Mouse (Mus musculus) heart, embryonic 10.5 days (tissue): Measurements from ENCODE around the gene Mef2c. TPM values are rescaled to one million over a fixed set of nuclear protein-coding genes. Genes with fewer than 3 reads are reported as not detected.

ENCODE experiments used
- DNase-seq: peaks from one replicate; pipeline ENCODE4 v3.0.0-alpha.2; 2017; ENCODE audit warnings: low spot score
- H3K27ac ChIP-seq: fragments of 300-500 bp; sonication (generic); 2 replicates; pipeline ENCODE4 v1.5.1; 2016; ENCODE audit warnings: mild to moderate bottlenecking
- H3K27me3 ChIP-seq: fragments of 300-500 bp; sonication (generic); 2 replicates; pipeline ENCODE4 v1.6.1; 2016; ENCODE audit warnings: mild to moderate bottlenecking; ENCODE audit not compliant: poor library complexity, insufficient read depth, severe bottlenecking
- H3K36me3 ChIP-seq: fragments of 300-500 bp; sonication (generic); 2 replicates; pipeline ENCODE4 v1.6.1; 2016; ENCODE audit warnings: mild to moderate bottlenecking, moderate library complexity
- H3K4me1 ChIP-seq: fragments of 300-500 bp; sonication (generic); 2 replicates; pipeline ENCODE4 v1.6.1; 2016; ENCODE audit warnings: mild to moderate bottlenecking
- H3K4me3 ChIP-seq: fragments of 300-500 bp; sonication (generic); 2 replicates; pipeline ENCODE4 v1.5.1; 2016; ENCODE audit warnings: mild to moderate bottlenecking, moderate library complexity
- H3K9me3 ChIP-seq: fragments of 300-500 bp; sonication (generic); 2 replicates; pipeline ENCODE4 v1.6.1; 2016; ENCODE audit warnings: mild to moderate bottlenecking, moderate library complexity
- WGBS: fragments of 180-500 bp; shearing (Covaris S2); methylation state at CpG from one replicate; pipeline ENCODE4 v1.1.7; 2016; 5-methylcytosine and 5-hydroxymethylcytosine counted together
- polyA plus RNA-seq: library from polyadenylated mRNA; unstranded; fragments of >200 nt; fragmentation: Nextera tagmentation; extraction: Ambion mirVana; gene quantifications from 2 replicates; pipeline ENCODE4 v1.2.1, GENCODE M21; 2016

Mef2c gene
- polyA plus RNA-seq, 1 experiment from 2014 or later: 100 TPM

- Histone ChIP-seq H3K4me3 (no peak overlapping the region), H3K36me3 (no peaks in the 10 kb centered on the region), H3K4me1 (0 out of 2 replicates have a peak, but pooled peaks cover 3% of the 10 kb centered on the region), H3K9me3 (no peaks in the 10 kb centered on the region), H3K27me3 (no peaks in the 10 kb centered on the region), H3K27ac (no peak overlapping the region)
- no peak for DNase-seq
- 83% methylated on average over 5 of the region's 5 CpGs for WGBS
Observed at GRCm38 (mm10) chr13:83585359-83585758, 81.5 kb downstream of the Mef2c start.

GRCm38 (mm10) chr13:83588186-83588585 is 84.4 kb downstream of the Mef2c start:
- WGBS: 81% methylated on average over 2 of the region's 2 CpGs
- no peak for DNase-seq

GRCm38 (mm10) chr13:83590886-83591285 is 87.1 kb downstream of the Mef2c start:
- H3K27ac ChIP-seq: no peak overlapping the region; the same call in 1 of the 2 replicates
- WGBS: 92% methylated on average over 5 of the region's 5 CpGs

More at GRCm38 (mm10) chr13:83588186-83588585, 84.4 kb downstream of the Mef2c start:
- peaks cover 7% of the 10 kb centered on the region for H3K36me3 ChIP-seq
- H3K27me3 ChIP-seq: no peaks in the 10 kb centered on the region
- no peaks in the 10 kb centered on the region for H3K9me3 ChIP-seq
- H3K27ac ChIP-seq: no peak overlapping the region
- H3K4me1 ChIP-seq: peaks cover 15% of the 10 kb centered on the region; the same call in 1 of the 2 replicates
- no peak overlapping the region for H3K4me3 ChIP-seq

GRCm38 (mm10) chr13:83595429-83595828 is 91.6 kb downstream of the Mef2c start:
- DNase-seq: no peak
- H3K27me3 ChIP-seq: no peaks in the 10 kb centered on the region
- peaks cover 13% of the 10 kb centered on the region for H3K36me3 ChIP-seq
- peaks cover 19% of the 10 kb centered on the region; the same call in 1 of the 2 replicates for H3K4me1 ChIP-seq
- H3K9me3 ChIP-seq: no peaks in the 10 kb centered on the region
- 62% methylated on average over 1 of the region's 1 CpGs for WGBS
- H3K4me3 ChIP-seq: no peak overlapping the region
- no peak overlapping the region for H3K27ac ChIP-seq

More at GRCm38 (mm10) chr13:83590886-83591285, 87.1 kb downstream of the Mef2c start:
- H3K27me3 ChIP-seq: no peaks in the 10 kb centered on the region
- H3K36me3 ChIP-seq: peaks cover 13% of the 10 kb centered on the region
- H3K4me1 ChIP-seq: peaks cover 12% of the 10 kb centered on the region; the same call in 1 of the 2 replicates
- H3K4me3 ChIP-seq: no peak overlapping the region
- DNase-seq: no peak
- no peaks in the 10 kb centered on the region for H3K9me3 ChIP-seq

GRCm38 (mm10) chr13:83596989-83597738 is 93.3 kb downstream of the Mef2c start:
- 87% methylated on average over 6 of the region's 6 CpGs for WGBS
- DNase-seq: no peak
- H3K4me1 ChIP-seq: peaks cover 7% of the 10 kb centered on the region; the same call in 1 of the 2 replicates
- peaks cover 13% of the 10 kb centered on the region for H3K36me3 ChIP-seq
- H3K9me3 ChIP-seq: no peaks in the 10 kb centered on the region
- H3K27ac ChIP-seq: peak overlapping the region; percentile 36; the same call in 1 of the 2 replicates
- H3K4me3 ChIP-seq: no peak overlapping the region
- H3K27me3 ChIP-seq: no peaks in the 10 kb centered on the region

GRCm38 (mm10) chr13:83597739-83598210 is 93.9 kb downstream of the Mef2c start:
- Histone ChIP-seq H3K4me3 (no peak overlapping the region), H3K4me1 (peaks cover 7% of the 10 kb centered on the region; the same call in 1 of the 2 replicates), H3K27me3 (no peaks in the 10 kb centered on the region), H3K9me3 (no peaks in the 10 kb centered on the region), H3K36me3 (peaks cover 9% of the 10 kb centered on the region), H3K27ac (no peak overlapping the region)
- DNase-seq: no peak
- 89% methylated on average over 3 of the region's 3 CpGs for WGBS

GRCm38 (mm10) chr13:83600301-83600700 is 96.5 kb downstream of the Mef2c start:
- Histone ChIP-seq H3K36me3 (no peaks in the 10 kb centered on the region), H3K9me3 (no peaks in the 10 kb centered on the region), H3K27me3 (no peaks in the 10 kb centered on the region), H3K27ac (no peak overlapping the region), H3K4me3 (no peak overlapping the region), H3K4me1 (peaks cover 15% of the 10 kb centered on the region)
- DNase-seq: no peak

GRCm38 (mm10) chr13:83601741-83602140 is 97.9 kb downstream of the Mef2c start:
- WGBS: 71% methylated on average over 4 of the region's 4 CpGs
- Histone ChIP-seq H3K27me3 (no peaks in the 10 kb centered on the region), H3K9me3 (no peaks in the 10 kb centered on the region), H3K36me3 (no peaks in the 10 kb centered on the region), H3K4me3 (no peak overlapping the region), H3K27ac (no peak overlapping the region), H3K4me1 (peaks cover 14% of the 10 kb centered on the region)
- DNase-seq: no peak

GRCm38 (mm10) chr13:83603373-83604265 is 99.8 kb downstream of the Mef2c start:
- no peaks in the 10 kb centered on the region for H3K9me3 ChIP-seq
- peak overlapping the region; percentile 85 for H3K27ac ChIP-seq
- DNase-seq: peak; percentile 77
- H3K4me1 ChIP-seq: peaks cover 18% of the 10 kb centered on the region
- no peaks in the 10 kb centered on the region for H3K27me3 ChIP-seq
- H3K36me3 ChIP-seq: no peaks in the 10 kb centered on the region
- WGBS: 24% methylated on average over 6 of the region's 7 CpGs
- H3K4me3 ChIP-seq: peak overlapping the region; percentile 29; the same call in 1 of the 2 replicates

- Histone ChIP-seq H3K36me3 (no peaks in the 10 kb centered on the region), H3K4me1 (peaks cover 23% of the 10 kb centered on the region), H3K4me3 (no peak overlapping the region), H3K9me3 (no peaks in the 10 kb centered on the region), H3K27me3 (no peaks in the 10 kb centered on the region), H3K27ac (peak overlapping the region; percentile 85)
- 23% methylated on average over 3 of the region's 3 CpGs for WGBS
- DNase-seq: no peak
Observed at GRCm38 (mm10) chr13:83604320-83604719, 100.5 kb downstream of the Mef2c start.

- no peaks in the 10 kb centered on the region for H3K36me3 ChIP-seq
- WGBS: 68% methylated on average over 4 of the region's 4 CpGs
- H3K4me1 ChIP-seq: peaks cover 26% of the 10 kb centered on the region
- no peak overlapping the region for H3K4me3 ChIP-seq
- no peaks in the 10 kb centered on the region for H3K9me3 ChIP-seq
- DNase-seq: no peak
- H3K27me3 ChIP-seq: no peaks in the 10 kb centered on the region
- H3K27ac ChIP-seq: peak overlapping the region; percentile 85; the same call in 1 of the 2 replicates
Observed at GRCm38 (mm10) chr13:83604785-83605184, 101.0 kb downstream of the Mef2c start.

- WGBS: 72% methylated on average over 4 of the region's 4 CpGs
- no peak for DNase-seq
- Histone ChIP-seq H3K4me3 (no peak overlapping the region), H3K36me3 (no peaks in the 10 kb centered on the region), H3K9me3 (no peaks in the 10 kb centered on the region), H3K27me3 (no peaks in the 10 kb centered on the region), H3K4me1 (peaks cover 26% of the 10 kb centered on the region), H3K27ac (no peak overlapping the region)
Observed at GRCm38 (mm10) chr13:83607883-83608581, 104.2 kb downstream of the Mef2c start.
